Mouse (Mus musculus) CD4-positive, CD25-positive, alpha-beta regulatory T cell, adult 9 weeks (primary cell): ENCODE measurements around the gene Serf2. TPM values are rescaled to one million over a fixed set of nuclear protein-coding genes. Genes with fewer than 3 reads are reported as not detected.

Experiments
- polyA plus RNA-seq: library from polyadenylated mRNA; unstranded; fragments of 100-300 nt; shearing (Covaris generic); gene quantifications from one replicate; pipeline ENCODE4 v1.2.1, GENCODE M21; 2017

The Serf2 gene
- polyA plus RNA-seq = 626 TPM

DNA sequence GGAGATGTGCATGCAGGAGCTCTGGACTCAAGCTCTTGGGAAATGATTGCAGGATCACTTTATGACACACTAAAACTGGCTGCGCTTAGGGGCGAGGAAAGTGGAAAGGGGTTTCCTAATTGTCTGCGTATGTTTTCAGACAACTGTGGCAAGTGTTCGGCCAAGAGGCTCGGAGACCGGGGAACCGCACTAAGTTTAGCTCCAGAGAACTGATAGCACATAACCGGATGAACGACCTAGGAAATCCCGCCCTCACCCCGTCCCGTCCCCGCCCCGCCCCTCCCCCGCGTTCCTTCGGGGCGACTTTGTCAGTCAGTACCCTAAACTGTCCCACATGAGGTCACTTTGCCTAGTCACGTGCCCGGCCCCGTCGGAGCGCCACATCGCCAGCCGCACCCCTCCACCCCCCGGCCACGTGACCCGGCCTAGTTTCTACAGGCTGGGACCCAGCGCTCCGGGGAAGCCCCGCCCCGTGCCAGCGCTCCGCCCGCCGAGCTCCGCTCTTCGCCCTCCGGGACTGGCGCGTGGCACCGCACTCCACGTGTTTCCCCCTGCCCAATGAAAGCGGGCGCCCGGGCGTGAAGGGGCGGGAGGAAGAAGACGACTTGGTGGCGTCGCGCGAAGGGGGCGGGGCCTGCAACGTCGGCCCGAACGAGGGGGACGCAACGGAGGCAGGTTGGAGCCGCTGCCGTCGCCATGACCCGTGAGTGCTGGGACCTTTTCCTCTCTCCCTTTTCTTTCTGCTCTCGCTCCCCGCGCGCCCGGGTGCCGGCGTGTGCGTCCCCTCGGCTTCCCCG, at the start of gene Serf2:
Gene Serf2, plus strand, starts transcription at position 457 of the 797 bp plus-strand sequence.

DNA sequence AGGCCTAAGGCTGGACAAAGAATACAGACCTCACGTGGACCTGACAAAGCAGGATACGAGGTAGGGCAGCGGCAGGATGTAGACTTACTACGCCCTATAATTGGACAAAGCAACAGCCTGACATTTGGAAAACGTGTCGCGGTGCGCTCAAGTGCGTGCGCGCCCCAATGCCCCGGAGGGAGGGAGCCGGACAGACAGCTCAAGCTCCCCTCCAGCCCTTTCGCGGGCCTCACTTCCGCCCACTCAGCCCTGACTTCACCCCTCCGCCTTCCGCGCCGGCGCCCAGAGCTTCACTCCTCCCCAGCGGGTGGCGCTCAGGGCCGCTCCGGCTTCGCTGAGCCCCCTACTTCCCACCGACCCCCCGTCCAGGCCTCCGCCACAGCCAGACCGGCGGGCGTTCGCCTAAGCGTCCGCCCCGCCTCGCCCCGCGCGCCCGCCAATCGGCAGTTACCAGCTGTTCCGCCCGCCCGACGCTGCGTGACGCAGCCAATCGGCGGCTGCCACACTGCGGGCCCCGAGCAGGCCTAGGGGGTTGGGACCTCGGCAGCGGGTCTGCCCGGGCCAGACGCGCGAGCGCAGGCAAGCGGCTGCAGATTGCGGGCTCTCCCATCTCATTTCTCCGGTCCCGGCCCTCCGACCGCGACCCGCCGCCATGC, 35.5 kb upstream of the Serf2 start, which contains the start of the genes Pdia3 and Catsper2:
Gene Pdia3, plus strand, starts transcription at position 389 of the 656 bp plus-strand sequence.
Gene Catsper2, minus strand, starts transcription at position 406 of the 656 bp plus-strand sequence.

DNA sequence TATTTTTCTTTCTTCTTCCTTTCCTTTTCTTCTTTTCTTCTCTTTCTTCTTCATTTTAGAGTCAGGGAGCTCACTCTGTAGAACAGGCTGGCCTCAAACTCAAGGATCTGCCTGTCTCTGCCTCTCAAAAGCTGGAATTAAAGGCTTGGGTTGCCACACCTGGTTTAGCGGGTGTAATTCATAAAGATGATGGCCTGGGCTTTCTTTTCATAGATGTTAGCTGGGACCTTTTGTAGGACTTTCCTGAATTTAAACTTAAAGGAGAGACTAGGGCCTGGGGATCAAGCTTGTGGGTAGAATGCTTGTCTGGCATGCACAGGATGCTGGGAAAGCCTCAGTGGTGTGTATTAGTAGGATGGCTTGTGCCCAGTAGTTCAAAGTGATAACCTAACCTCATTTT, 4.8 kb upstream of the Serf2 start, which contains the start of gene Ell3:
Gene Ell3, minus strand, starts transcription at position 101 of the 400 bp plus-strand sequence.

DNA sequence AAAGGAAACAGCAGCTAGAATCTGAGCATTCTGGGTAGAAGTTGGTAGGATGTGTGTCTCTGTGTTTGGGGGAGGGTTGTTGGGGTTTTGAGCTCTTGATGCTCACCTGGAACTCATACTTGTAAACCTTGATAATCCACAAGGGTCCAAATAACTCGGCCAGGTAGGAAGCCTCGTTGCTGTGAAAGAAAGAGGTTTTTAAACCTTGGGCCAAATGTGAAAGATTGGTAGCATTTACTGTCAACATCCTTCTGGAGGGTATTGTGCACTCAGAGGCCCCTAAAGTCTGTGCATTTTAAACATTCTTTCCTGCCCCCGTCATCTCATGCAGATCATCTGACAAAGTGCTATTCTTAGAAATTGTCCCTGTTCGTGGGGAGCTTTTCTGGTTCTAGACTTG, 4.0 kb downstream of the Serf2 start, which contains the start of gene Hypk:
Gene Hypk, plus strand, starts transcription at position 301 of the 400 bp plus-strand sequence.

DNA sequence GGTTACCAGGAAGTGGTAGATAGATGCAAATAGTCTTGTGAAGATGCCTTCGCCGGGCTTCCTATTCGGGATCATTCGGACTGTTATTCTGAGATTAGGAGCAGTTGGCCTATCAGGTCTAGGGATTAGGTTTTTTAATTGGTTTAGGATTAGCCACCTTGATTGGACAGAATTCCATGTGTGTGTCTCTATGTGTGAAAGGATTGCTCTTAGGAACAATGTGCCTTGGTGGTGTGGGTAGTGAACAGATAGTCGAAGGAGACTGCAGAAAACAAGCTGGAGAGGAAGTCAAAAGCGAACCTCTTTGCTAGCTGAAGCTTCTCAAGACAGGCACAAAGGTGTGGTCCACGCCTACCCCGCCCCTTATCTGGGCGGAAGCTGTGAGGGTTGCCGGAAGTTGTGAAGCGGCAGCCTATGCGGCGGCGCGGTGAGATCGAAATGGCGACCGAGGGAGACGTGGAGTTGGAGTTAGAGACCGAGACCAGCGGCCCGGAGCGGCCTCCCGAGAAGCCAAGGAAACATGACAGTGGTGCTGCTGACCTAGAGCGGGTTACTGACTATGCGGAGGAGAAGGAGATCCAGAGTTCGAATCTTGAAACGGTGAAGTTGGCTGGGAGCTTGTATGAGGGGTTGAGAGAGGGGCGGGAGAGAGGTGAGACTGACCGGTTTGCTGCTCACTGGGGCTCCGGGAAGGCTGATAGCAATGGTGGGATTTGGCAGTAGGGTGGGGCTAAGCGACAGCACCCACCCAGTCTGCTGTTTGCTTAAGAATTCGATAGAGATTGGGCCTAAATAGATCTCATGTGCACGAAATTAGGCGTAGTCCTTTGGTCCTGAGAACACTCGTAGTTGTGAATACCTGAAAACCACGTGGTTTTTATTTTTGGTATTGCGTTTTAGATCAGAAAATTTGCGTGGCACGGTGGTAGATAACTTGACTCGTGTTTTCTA, 8.0 kb downstream of the Serf2 start, which contains the start of gene Serinc4:
Gene Serinc4, minus strand, starts transcription at position 90 of the 951 bp plus-strand sequence.

DNA sequence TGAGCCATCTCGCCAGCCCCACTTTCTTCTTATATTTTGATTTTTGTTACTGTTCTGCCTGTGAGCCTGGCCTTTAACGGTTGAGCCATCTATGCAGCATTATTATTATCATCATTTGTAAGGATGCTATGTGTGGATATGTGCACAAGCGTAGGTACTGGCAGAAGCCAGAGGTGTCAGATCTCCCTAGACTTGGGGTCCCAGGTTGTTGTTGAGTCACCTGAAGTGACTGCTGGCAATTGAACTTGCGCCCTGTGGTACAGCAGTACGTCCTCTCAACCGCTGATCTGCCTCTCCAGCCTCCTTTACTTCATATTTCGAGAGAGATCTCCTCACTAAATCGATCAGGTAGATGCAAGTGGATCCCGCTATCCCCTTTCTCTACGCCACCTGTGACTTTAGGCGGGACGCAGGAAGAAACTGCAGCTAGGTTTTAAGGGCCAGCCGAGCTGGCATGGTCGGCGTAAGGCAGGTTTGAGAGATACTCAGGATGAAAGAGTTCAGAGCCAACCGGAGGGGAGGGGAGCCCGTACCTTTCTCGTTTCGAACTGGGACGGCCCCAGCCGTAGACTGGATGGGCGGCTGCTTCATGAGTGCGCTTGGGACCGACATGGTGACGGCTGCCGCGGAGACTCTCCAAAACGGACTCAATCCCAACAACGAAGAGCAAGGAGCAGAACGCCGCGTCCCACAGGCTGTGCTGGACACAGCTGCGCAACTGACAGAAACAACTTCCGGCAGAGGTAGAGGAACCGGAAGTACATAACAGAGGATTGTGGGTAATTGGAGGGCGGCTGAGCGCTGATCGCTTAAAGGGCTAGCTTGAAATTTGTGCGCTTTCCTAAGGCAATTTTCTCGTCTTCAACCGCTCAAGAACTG, 24.5 kb downstream of the Serf2 start, which contains the start of gene Mfap1b:
Gene Mfap1b, minus strand, starts transcription at position 767 of the 879 bp plus-strand sequence.

DNA sequence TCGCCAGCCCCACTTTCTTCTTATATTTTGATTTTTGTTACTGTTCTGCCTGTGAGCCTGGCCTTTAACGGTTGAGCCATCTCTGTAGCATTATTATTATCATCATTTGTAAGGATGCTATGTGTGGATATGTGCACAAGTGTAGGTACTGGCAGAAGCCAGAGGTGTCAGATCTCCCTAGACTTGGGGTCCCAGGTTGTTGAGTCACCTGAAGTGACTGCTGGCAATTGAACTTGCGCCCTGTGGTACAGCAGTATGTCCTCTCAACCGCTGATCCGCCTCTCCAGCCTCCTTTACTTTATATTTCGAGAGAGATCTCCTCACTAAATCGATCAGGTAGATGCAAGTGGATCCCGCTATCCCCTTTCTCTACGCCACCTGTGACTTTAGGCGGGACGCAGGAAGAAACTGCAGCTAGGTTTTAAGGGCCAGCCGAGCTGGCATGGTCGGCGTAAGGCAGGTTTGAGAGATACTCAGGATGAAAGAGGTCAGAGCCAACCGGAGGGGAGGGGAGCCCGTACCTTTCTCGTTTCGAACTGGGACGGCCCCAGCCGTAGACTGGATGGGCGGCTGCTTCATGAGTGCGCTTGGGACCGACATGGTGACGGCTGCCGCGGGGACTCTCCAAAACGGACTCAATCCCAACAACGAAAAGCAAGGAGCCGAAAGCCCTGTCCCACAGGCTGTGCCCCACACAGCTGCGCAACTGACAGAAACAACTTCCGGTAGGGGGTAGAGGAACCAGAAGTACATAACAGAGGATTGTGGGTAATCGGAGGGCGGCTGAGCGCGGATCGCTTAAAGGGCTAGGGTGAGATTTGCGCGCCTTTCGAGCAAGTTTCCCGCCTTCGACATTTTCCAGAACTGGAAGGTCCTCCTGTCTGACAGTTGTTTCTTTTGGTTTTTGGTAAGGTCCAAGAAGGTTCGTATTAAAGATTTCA, 57.2 kb downstream of the Serf2 start, which contains the start of the genes Mfap1a and Wdr76:
Gene Mfap1a, minus strand, starts transcription at position 724 of the 941 bp plus-strand sequence.
Gene Wdr76, plus strand, starts transcription at position 782 of the 941 bp plus-strand sequence.

Other genes starting within 250 kb of the Serf2 start
- 79.0 TPM for gene Trp53bp1, start 177.8 kb upstream of the Serf2 start, polyA plus RNA-seq
- 0.06 TPM for gene Map1a, start 159.6 kb upstream of the Serf2 start, polyA plus RNA-seq
- gene Ppip5k1, start 93.8 kb upstream of the Serf2 start, polyA plus RNA-seq = 12.6 TPM
- gene Ckmt1, start 91.5 kb upstream of the Serf2 start, polyA plus RNA-seq = not detected
- 0.42 TPM for gene Strc, start 62.0 kb upstream of the Serf2 start, polyA plus RNA-seq
- gene Pdia3, start 35.4 kb upstream of the Serf2 start, polyA plus RNA-seq = 309 TPM
- gene Catsper2, start 35.4 kb upstream of the Serf2 start, polyA plus RNA-seq = 2.6 TPM
- 0.65 TPM for gene Ell3, start 4.9 kb upstream of the Serf2 start, polyA plus RNA-seq
- 156 TPM for gene Hypk, start 4.1 kb downstream of the Serf2 start, polyA plus RNA-seq
- gene Serinc4, start 7.6 kb downstream of the Serf2 start, polyA plus RNA-seq = 0.36 TPM
- gene Mfap1b, start 24.9 kb downstream of the Serf2 start, polyA plus RNA-seq = 115 TPM
- gene Mfap1a, start 57.5 kb downstream of the Serf2 start, polyA plus RNA-seq = 37.0 TPM
- 6.9 TPM for gene Wdr76, start 57.5 kb downstream of the Serf2 start, polyA plus RNA-seq